Mouse (Mus musculus) lung, postnatal 4 days (tissue): ENCODE measurements around the gene Xlr3b.
A peak's percentile ranks its signal among the peaks of the same experiment; 100 is the strongest.
"Not testable (repeated sequence)": the region's sequence is repeated elsewhere in the genome, so short reads cannot be mapped to it uniquely, and the experiment has no call there.

Experiments
- DNase-seq, 2 experiments: peaks; one replicate each; pipeline ENCODE4 v3.0.0; 2021

The Xlr3b gene

DNA sequence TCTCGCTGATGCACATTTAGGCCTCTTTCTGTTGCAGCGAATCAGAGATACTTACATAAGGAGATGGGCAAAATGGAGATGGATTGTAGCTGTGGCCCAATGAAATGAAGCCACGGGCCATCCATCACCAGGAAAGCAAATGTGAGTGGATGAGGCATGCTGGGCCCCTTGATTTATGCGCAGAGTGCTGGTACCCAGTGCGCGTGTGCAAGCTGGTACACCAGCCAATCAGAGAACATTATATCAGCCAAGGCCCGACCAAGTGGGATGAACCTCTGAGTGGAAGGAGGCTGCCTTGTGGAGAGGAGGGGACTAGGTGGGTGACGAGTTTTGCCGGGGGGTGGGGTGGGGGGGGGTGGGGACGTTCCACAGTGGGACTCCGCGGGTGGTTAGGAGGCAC, at the start of gene Xlr3b:
Xlr3b (plus strand) TSS at position 274 of the 400 bp plus-strand sequence.
- peak in 1 of 2 experiments; percentile 72 for DNase-seq

DNA sequence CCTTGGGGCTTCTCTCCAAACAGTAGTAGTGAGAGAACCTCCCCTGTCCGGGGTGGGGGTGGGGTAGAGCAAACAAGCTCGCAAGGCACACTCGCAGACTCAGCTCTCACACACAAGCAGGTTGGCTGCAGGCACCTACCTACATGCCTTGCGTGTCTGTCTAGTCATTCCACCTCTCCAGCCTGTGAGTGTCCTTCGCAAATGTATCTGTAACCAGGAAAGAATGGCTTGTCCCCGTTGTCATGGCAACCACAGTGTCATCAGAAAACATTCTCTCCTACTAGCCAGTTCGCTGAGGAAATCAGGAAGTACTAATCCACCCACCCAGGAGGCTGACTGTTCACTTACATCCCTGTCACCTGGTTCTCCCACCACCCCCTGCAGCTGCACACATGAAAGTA, 48.8 kb upstream of the Xlr3b start:
- DNase-seq, result not testable (repeated sequence)

- DNase-seq, result not testable (repeated sequence)
Measured at GRCm38 (mm10) chrX:73148496-73148895, 43.5 kb upstream of the Xlr3b start, which contains the start of gene Xlr5b. Xlr5b (plus strand) TSS chrX:73148796.

DNA sequence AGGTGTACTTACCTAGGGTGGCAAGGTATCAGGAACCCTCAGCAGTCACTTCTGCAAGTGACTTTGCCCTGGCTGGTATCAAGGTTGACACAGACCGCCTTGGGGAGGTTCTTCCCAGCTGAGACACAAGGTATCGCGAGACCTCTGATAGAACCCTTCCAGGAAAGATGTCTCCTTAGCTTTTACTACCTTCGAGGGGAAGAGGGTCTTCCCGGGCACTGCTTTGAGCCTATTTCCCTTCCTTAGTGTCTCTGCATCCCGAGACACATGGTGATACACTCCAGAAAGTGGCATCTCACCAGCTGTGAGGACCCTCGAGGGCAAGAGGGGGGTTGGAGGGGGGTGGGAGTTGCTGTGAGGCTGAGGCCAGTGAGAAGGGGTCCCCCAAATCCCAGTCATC, 42.7 kb upstream of the Xlr3b start, which contains the start of gene DXBay18:
DXBay18 (minus strand) TSS at position 101 of the 400 bp plus-strand sequence.
- DNase-seq, result not testable (repeated sequence)

DNA sequence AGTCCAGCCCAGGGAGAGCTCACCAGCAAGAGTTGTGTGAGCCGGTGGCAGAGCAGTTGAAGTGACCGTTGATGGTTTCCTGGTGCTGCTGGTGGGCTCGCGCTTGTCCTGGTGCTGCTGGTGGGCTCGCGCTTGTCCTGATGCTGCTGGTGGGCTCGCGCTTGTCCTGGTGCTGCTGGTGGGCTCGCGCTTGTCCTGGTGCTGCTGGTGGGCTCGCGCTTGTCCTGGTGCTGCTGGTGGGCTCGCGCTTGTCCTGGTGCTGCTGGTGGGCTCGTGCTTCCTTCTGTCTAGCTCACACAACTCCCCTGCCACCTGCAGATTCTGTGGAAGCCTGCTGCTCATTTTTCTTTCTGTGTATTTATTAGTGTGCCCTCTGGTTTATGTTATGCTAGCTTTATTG, 15.1 kb upstream of the Xlr3b start, which contains the start of gene Spin2d:
Spin2d (minus strand) TSS at position 101 of the 400 bp plus-strand sequence.
- not testable (repeated sequence) for DNase-seq

DNA sequence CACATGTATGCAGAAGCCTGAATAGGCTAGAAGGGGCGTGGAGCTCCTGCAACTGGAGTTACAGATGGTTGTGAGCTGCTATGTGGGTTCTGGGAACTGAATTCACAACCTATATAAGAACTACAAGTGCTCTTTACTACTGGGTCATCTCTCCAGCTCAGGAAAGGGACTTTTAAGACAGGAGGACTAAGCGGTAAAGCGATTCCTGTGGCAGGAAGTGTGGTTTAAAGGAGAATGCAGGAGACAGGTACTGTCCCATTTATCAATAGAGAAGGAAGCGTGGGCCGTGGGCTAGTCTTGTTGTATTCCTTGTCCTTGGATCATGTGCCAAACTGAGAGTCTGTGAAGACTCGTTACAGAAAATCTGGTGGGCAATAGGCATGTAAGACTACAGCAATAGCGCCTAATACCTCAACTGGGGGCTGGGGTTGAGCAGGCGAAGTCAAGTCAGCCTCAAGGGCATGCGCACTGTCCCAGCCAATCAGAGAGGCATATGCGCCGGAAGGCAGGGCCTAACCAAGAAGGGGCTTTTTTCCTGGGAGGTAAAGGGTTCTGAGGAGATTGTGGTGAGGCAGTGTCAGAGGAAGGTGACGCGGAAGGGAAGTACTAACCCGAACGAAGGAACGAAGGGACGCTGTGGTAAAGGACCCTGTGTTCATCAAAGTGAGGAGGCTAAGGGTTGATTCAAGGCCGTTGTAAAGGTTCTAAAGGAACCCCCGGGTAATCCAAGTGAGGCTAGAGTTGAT, 22.0 kb downstream of the Xlr3b start, which contains the start of gene Xlr4b:
Xlr4b (plus strand) TSS at position 515 of the 746 bp plus-strand sequence.
- DNase-seq, result not testable (repeated sequence)

- DNase-seq, result no peak
Measured at GRCm38 (mm10) chrX:73225365-73225764, 33.4 kb downstream of the Xlr3b start.

- DNase-seq, result peak; percentile 84 to 89
Measured at GRCm38 (mm10) chrX:73227914-73228605, 36.1 kb downstream of the Xlr3b start, which contains the start of gene F8a. F8a (plus strand) TSS chrX:73228291.

DNA sequence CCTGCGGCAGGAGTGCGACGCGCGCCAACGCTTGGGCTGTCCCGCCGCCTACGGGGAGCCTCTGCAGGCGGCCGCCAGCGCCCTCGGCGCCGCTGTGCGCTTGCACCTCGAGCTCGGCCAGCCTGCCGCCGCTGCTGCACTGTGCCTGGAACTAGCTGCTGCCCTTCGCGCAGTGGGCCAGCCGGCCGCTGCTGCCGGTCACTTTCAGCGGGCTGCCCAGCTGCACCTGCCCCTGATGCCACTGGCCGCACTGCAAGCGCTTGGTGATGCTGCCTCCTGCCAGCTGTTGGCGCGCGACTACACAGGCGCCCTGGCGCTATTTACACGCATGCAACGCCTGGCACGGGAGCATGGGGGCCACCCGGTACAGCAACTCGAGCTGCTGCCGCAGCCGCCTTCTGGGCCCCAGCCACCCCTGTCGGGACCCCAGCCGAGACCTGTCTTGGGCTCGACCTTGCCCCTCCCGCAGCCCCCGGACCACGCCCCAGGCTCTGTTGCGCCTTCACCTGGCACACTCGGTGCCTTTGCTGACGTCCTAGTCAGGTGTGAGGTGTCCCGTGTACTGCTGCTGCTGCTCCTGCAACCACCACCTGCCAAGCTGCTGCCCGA, 36.7 kb downstream of the Xlr3b start:
- peak; percentile 62 to 72 for DNase-seq

GRCm38 (mm10) chrX:73229288-73229687, 37.3 kb downstream of the Xlr3b start:
- DNase-seq, result no peak

- not testable (repeated sequence) for DNase-seq
Measured at GRCm38 (mm10) chrX:73242821-73243325, 50.9 kb downstream of the Xlr3b start, which contains the start of gene Xlr4c. Xlr4c (minus strand) TSS chrX:73243130.
